Mouse (Mus musculus): ENCODE results near the gene Csnk2b. TPM values are rescaled to one million over a fixed set of nuclear protein-coding genes. Genes with fewer than 3 reads are reported as not detected.
"Not testable (repeated sequence)": the region's sequence is repeated elsewhere in the genome, so short reads cannot be mapped to it uniquely, and the experiment has no call there.

The Csnk2b gene
- polyA plus RNA-seq, 1 experiment from 2014 or later, result 353 TPM

DNA sequence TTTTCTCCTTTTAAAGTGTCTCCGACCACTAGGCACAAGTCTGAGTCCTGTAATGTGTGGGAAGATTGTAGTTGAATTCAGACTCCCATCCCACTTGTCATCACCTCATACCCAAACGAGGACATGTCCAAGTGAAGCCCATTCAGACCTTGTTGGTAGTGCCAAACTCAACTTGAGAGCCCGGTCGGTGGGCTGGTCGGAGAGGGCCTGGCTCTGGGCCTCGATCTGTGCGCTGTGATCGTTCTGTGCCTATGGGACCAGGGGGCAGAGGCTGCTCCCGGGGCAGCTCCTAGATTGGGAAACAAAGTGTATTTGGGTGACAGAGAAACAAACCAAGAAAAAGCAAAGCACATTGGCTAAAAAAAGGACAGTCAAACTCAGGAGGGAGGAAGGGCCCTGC, 31.2 kb upstream of the Csnk2b start:
- DNase-seq (ENCODE audit: low spot score), result no peak

DNA sequence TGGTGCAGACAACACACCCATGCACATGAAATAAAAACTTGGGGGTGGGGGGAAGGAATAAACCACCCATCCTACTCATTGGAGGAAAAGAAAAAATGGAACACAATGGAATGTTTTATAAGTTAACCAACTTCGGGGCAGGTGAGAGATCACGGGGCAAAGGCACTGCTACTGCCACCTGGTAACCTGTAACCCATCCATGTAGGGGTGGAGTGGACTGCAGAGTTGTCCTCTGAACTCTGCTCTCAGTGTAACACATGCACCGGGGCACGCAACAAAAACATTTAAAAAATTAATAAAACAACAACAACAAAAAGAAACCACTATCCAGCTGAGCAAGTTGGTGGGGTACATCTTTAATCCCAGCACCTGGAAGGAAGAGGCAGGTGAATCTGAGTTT, 30.3 kb upstream of the Csnk2b start:
- no peak for DNase-seq (ENCODE audit: low spot score)

DNA sequence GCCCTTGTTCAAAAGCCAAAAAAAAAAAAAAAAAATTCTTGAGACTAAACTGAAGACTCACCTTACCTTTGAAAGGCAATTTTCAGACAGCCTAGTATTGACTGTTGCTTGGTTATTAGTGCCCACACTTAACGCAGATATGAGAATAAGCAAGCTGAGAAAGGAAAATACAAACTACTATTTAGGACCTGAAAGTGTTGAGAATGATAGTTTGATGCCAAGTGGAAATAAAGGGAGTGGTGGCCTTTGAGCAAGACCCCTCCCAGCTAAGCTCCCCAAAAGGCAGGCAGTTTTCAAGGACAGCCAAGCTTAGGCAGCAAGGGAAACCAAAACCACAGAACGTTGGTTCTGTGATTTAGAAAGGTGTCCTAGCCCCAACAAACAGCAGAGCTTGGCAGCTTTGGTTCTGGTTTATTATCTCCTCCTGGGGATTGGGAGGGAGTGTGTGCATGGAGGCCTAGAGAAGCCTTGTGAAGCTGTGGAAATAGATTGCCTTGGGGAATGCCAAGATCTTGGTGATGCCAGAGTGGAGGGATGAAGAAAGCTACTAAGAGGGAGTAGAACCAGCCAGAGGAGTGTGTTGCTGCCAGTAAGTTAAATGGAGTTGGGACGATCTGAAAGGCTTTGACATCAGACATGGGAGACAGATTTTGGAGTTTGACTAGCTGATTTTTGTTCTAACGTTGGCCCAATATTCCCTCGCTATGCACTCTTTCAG, 26.2 kb upstream of the Csnk2b start:
- no peak for DNase-seq (ENCODE audit: low spot score)

DNA sequence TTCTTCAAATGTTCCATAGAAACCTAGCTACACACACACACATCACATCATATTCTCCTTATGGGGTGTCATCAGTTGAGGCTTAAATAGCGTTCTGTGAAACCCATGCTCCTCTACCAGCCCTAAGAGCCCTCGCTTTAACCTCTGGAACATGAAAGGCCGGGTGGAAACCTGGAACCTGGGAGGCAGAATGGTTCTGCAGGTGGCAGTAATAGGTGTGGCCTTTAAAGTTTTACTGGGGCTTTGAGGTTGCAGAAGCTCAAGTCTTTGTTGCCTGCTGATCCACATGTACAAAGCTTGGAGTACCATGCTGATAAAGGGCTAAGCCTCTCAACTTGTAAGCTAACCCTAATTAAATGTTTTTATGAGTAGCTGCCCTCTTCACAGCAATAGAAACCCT, 25.5 kb upstream of the Csnk2b start:
- no peak for DNase-seq (ENCODE audit: low spot score)

DNA sequence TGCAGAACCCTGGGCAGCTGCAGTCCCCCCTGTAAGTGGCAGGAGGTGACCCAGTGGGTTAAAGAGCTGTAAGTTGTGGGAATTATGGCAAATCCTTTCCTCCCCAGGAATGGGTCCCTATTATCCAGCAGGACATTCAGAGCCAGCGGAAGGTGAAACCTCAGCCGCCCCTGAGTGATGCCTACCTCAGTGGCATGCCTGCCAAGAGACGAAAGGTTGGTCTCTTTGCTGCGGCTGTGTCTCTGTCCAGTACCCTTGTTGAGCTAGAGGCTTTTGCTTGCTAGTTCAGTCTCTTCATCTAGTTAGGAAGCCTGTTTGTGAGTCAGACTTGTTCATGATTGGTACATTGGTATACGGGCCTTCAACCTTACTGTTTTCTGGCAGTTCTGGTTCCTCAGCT, 24.3 kb upstream of the Csnk2b start:
- no peak for DNase-seq (ENCODE audit: low spot score)

DNA sequence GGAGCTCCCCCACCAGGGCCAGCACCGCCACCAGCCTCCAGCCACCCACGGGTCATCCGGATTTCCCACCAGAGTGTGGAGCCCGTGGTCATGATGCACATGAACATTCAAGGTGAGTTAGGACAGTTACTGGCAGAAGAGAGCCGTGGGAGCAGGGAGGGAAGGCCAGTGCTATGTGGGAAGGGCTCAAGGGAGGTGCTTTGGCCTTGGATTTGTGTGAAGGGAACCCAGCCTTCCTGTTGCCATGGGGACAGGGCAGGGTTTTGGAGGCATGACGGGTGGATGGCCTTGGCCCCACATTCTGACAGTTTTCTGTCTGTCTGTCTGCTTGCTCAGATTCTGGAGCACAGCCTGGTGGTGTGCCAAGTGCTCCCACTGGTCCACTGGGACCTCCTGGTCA, 20.1 kb upstream of the Csnk2b start:
- DNase-seq (ENCODE audit: low spot score), result no peak

DNA sequence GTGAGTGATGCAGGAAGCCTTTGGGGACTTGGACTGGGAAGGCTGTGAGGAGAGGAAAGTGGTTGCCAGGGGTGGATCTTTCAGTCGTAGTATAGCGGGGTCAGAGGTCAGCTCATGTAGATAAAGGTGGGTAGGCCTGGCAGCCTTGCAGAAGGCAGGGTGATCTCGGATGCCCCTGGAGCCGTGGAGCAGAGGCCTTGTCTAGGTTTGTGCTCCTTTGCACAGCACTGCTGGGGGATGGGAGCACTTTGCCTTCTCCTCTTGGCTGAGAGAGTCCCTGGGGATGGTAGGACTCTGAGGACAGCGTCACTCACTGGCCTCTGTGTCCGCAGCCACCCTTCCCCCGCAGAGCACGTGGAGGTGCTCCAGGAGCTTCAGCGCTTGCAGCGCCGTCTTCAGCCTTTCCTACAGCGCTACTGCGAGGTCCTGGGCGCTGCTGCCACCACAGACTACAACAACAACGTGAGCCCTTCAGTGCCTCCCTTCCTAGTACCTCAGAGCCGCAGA, 18.7 kb upstream of the Csnk2b start:
- no peak for DNase-seq (ENCODE audit: low spot score)

DNA sequence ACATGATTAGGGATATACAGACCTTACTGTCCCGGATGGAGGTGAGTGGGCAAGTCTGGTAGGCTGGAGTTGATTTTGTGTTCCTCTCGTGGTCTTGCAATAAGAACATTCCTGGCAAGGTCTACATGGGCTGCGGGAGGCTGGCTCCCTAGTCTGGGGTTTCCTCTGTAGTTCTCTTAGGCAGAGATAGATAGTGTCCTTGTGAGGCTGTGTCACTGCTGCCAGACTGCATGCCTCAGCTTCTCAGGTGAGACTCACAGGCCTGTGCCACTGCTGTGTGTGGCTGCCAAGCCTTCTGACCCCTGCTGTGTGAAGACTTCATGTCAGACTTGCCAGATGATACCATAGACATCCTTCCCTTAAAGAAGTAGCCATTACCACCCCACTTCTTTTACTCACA, 17.4 kb upstream of the Csnk2b start:
- no peak for DNase-seq (ENCODE audit: low spot score)

DNA sequence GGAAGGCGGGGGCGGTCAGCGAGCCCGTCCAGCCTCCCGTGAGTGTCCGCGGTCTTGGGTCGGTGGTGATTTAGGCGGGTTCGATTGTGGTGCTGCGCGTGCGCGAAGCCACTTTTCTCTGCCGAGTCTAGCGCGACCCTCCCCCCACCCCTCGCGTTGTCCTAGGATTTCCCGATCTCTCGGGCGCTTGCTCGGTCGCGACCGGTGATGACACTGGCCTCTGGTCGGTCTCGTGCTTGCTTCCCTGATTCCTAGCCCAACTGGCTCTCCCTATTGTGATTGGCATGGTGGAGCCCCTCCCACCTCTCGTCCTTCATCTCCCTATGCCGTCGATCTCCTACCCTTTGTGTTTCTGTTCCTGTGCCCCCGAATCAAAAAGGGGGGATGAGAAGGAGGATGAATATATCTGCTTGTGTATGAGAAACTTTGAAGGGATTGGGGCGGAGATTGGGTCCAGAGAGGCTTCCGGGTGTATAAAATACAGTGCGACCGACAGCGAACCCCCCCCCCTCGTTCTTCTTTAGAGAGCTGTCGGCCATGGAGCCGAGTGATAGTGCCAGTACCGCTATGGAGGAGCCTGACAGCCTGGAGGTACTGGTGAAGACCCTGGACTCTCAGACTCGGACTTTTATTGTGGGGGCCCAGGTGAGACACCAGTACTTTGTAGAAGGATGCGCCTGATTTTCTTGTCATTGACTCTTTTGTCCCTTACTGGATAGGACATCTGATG, 13.9 kb upstream of the Csnk2b start:
- DNase-seq (ENCODE audit: low spot score), result peak; percentile 38

DNA sequence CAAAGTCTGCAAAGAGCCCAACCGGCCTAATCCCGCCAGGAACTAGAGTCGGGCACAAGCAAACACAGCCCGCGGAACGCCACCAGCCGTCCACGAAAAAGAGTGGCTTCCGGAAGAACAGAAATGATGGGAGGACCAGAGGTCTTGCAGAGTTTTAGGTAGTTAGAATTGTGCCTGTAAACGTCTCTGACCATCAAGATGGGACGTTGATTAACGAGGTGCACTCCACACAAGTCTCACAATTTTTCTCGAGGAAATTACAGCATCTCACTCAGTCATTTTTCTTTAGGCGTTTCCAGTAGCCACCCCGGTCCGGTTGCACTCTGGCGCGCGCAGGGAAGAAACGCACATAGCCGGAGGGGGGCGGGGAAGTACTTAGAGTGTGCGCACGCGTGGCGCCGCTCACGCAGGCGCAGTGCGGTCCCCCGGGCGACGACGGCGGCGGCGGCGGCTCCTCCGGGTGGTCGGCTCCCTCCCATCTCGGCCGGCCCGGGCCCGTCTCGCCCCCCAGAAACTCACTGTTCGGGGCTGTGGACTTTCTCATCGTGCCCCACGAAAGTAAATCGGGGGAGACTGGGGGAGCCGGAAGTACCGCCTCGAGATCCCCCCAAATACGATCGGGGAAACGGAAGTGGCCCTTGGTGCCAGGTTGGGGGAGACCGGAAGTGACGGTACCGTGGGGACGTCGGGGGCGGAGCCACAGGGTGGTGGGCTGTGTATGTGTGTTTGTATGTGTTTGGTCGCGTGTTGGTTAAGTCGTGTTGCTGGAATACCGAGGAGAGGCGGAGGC, 13.1 kb upstream of the Csnk2b start, which contains the start of gene Bag6:
Gene Bag6 (plus strand): TSS at position 378 of the 790 bp plus-strand sequence.
- DNase-seq (ENCODE audit: low spot score), result peak; percentile 96

DNA sequence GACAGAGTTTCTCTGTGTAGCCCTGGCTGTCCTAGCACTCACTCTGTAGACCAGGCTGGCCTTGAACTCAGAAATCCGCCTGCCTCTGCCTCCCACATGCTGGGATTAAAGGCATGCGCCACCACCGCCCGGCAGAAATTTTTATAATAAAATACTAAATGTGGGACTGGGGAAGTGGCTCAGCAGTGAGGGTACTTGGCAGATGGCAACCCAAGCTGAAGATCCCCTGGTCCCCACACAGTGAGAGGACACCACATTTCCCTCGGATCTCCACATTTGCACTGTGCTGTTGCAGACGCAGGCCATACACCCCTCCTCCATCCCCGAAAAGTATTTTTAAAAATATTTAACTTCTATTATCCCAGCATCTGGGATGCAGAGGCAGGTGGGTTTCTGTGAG, 11.7 kb upstream of the Csnk2b start:
- no peak for DNase-seq (ENCODE audit: low spot score)

DNA sequence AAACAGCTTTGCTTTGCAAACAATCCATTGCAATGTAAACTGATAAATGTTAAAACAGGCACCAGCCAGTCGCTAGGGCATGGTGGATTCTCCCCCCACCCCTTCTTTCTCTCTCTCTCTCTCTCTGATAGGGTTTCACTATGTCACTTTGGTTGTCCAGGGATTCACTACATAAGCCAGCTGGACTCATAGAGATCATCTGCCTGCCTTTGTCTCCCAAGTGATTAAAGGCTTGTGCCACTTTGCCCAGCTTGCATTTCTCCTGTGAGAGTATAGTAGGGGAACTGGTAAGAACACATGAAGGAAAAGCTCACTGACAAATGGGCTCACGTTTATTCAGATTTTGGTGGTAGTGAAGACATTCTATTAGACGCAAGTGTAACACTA, 10.3 kb upstream of the Csnk2b start:
- DNase-seq (ENCODE audit: low spot score), result no peak

DNA sequence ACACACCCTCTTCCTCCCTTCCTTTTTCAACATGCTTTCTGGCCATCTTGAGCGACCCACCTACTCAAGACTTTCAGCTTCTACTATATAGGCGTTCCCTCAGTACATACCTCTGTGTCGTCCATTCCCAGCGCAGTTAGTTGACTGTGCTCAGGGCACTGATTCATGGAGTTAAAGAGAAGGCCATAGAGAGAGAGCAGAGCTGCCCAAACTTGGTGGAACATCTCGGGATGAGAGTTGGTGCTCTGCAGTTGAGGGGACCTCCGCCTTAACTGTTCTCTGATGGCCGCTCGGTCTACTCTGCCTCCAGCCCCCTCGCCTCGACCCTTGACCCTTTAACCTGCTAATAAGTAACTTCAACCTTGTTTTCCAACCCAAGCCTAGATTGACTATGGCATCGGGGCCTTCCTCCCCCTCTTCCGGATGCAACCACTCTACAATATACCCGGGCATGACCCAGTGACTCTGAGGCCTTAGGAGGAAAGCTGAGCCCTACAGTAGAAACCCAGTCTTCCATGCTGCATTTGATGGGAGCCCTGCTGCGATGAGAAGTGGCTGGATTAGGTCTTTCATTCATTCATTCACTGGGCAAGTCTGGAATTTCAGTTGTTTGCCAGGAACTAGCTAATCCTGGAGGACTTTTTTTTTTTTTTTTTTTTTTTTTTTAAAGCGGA, 9.8 kb upstream of the Csnk2b start, which contains the start of gene Apom:
Gene Apom (minus strand): TSS at position 551 of the 674 bp plus-strand sequence.
- no peak for DNase-seq (ENCODE audit: low spot score)

DNA sequence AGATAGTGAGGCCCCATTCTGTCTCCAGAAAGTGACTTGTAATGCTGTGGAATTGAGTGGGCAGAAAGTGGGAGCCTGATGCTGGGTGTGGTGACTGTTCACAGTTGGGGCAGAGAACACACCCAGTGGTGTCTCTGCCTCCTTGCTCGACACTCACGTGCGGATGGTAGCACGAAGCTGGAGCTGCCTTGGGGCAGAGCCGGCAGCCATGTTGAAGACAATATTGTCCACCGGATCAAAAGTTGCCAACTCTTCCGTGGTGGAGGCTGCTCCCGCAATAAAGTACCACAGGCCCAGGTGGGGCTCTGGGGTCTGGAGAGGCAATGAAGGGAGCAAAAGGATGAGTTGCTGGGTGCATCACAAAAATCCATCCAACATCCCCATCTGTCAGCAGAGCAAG, 9.2 kb upstream of the Csnk2b start:
- DNase-seq (ENCODE audit: low spot score), result no peak

DNA sequence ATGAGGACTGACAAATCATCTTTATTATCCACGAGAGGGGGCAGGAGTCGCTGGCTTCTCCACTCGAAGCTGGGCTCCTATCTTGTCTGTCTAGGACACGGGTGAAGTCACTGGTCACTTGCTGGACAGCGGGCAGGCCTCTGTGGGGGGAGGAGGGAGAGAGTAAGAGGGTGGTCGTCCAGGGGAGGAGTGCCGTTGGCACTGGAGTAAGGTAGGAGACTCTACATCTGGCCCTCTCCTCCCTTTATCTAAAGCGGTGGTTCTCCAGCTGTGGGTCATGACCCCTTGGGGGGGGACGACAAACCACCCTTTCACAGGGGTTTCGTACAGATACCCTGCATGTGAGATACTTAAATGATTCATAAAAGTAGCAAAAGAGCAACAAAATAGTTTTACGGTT, 7.1 kb upstream of the Csnk2b start:
- no peak for DNase-seq (ENCODE audit: low spot score)

DNA sequence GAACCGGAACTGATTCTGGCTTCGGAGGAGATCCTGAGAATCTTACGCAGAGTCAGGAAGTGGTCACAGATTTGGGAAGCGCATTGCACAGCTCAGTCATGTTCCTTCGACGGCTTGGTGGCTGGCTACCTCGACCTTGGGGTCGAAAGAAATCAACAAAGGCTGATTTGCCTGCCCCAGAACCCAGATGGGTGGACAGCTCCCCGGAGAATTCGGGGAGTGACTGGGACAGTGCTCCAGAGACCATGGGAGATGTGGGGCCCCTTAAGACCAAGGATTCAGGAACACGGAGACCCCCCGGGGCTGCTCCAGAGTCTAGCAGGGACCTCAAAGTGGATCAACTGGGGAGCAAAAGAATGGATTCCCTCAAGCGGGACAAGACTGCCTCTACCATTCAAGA, 5.2 kb upstream of the Csnk2b start:
- no peak for DNase-seq (ENCODE audit: low spot score)

DNA sequence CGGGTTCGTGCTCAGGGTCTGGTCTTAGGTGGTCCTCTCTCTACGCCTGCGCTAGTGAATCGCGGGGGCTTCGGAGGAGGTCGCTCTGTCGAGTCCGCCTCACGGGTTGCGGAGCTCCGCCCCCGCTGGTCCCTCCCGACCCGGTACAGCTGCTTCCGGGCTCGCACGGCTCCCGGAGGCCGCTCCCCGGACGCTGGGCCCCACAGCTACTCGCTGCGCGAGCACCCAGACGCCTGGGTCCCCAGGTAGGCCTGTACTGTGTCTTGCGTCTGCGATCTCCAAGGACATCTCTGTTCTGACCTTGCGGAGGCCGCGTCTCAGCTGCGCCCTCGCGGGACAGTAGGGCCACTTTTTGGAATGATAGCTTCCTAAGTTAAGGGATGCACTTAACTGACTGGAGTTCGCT, 4.4 kb upstream of the Csnk2b start, which contains the start of gene D17H6S53E:
Gene D17H6S53E (plus strand): TSS at position 168 of the 406 bp plus-strand sequence.
- DNase-seq (ENCODE audit: low spot score), result peak; percentile 90

DNA sequence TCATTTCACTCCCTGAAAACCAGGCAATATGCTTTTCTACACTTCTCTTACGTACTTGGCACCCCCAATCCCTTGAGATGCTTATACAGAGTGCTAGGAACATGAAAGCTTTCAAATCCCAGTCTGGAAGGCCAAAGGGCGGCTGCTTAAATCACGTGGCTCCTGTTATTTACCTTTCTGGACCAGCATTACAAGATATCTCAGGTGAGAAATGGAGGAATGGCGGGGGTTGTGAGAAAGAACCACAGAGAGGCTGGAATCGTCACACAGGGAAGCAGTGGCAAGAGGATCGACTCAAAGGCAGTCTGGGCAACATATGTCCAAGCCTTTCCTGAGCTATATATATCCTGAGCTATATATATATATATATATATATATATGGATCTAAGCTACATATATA, 3.7 kb upstream of the Csnk2b start:
- no peak for DNase-seq (ENCODE audit: low spot score)

DNA sequence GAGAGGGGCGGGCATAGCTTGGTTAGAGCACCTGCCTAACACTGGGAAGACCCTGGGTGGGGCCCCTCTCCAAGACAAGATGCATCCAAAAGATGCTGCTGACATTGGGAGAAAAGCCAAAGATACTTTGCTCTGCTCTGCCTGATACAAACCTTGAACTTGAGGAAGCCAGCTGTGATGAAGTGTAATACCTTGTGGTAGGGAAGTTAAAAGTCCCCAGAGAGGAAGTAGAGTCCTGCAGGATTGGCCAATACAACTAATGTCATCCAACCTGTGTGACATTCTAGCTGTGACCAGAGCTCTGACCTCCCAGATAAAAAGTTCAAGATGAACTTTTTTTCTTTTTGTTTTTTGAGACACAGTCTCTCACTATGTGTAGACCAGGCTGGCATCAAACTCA, 3.2 kb upstream of the Csnk2b start:
- DNase-seq (ENCODE audit: low spot score), result no peak

DNA sequence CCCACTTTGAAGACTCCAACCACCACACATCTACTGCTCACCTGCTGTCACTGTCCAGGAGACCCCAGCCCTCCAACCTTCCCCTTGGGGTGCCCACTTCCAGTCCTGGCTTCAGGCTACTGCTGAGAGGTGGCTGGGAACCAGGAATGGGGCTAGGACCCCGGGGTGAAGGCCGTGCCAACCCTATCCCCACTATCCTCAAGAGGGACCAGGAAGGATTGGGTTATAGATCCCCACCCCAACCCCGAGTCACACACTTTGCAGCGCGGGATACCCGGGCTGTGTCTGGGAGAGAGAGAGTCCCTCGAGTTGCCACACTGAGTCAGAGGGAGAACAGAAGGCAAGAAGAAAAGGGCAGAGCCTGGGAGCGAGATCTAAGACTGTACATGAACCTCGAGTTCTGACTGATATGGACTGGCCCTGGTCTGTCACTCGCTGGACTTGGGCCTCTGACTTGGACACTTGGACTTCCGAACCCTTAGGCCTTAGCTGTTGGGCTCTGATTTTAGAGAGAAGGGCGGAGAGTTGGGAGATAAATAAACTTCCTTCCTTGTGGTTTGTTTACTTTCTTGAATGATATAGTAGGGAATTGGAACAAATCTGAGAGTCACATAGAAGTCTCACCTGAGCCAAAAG, 2.5 kb upstream of the Csnk2b start:
- DNase-seq (ENCODE audit: low spot score), result not testable (repeated sequence)

DNA sequence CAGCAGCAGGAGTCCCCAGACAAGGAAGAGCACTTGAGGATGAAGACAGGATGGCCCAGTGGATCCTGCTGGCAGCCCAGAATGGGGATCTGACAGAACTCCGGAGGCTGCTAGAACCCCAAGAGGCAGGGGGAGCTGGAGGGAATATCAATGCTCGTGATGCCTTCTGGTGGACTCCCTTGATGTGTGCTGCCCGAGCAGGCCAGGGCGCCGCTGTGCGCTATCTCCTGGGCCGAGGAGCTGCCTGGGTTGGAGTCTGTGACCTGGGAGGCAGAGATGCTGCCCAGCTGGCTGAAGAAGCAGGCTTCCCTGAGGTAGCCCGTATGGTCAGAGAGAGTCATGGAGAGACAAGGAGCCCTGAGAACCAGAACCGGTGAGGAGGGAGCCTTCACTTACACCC, 1.4 kb upstream of the Csnk2b start:
- DNase-seq (ENCODE audit: low spot score), result not testable (repeated sequence)

Measured in thymus, postnatal 0 days (tissue).